Mouse (Mus musculus) ES-E14 (cell line): ENCODE measurements at regions not wholly inside any gene's neighbourhood (a gene's known extent, or its start where the extent isn't known, plus 50 kb on each side); places are given as distances from the start of the nearest gene placed in this dataset.

Experiments used
- DNase-seq: peaks from one replicate; pipeline ENCODE4 v3.0.0-alpha.2; 2013; ENCODE audit warnings: low read depth, low spot score
- H3K27ac ChIP-seq: 2 replicates; pipeline ENCODE4 v1.5.1; 2012; ENCODE audit warnings: low read depth, mild to moderate bottlenecking, low read length, moderate library complexity, mixed read lengths; ENCODE audit not compliant: poor library complexity, insufficient read depth, severe bottlenecking
- H3K36me3 ChIP-seq: 2 replicates; pipeline ENCODE4 v1.6.1; 2012; ENCODE audit warnings: mild to moderate bottlenecking, low read length, moderate library complexity, mixed read lengths; ENCODE audit not compliant: control insufficient read depth, poor library complexity, insufficient read depth, severe bottlenecking
- H3K4me1 ChIP-seq, 2 experiments: fragments of 150-350 bp in 1 of 2; sonication (generic) in 1 of 2; 2 replicates each; pipeline ENCODE4 v1.6.1; 2012; ENCODE audit warnings: low read length in 2 of 2, mild to moderate bottlenecking in 1 of 2, mixed read lengths in 1 of 2; ENCODE audit not compliant: control insufficient read depth in 2 of 2, insufficient read depth in 2 of 2, poor library complexity in 1 of 2
- H3K4me3 ChIP-seq, 2 experiments: fragments of 150-350 bp in 1 of 2; sonication (generic) in 1 of 2; 2 replicates each; pipeline ENCODE4 v1.5.1; 2012; ENCODE audit warnings: low read length in 2 of 2, low read depth in 1 of 2, mild to moderate bottlenecking in 1 of 2, mixed read lengths in 1 of 2; ENCODE audit not compliant: insufficient read depth in 1 of 2, poor library complexity in 1 of 2, severe bottlenecking in 1 of 2
- H3K9ac ChIP-seq: 2 replicates; pipeline ENCODE4 v1.6.1; 2012; ENCODE audit warnings: low read depth, mild to moderate bottlenecking, low read length, mixed read lengths; ENCODE audit not compliant: poor library complexity, insufficient read depth, severe bottlenecking
- H3K9me3 ChIP-seq: fragments of 150-350 bp; sonication (generic); 2 replicates; pipeline ENCODE4 v1.6.1; 2012; ENCODE audit warnings: low read depth, mild to moderate bottlenecking, low read length; ENCODE audit not compliant: control insufficient read depth, insufficient read depth
- CHD2 ChIP-seq: IDR thresholded peaks from 2 replicates; pipeline ENCODE4 v1.6.1; 2014; ENCODE audit warnings: mild to moderate bottlenecking, low read depth, low read length, inconsistent platforms
- HCFC1 ChIP-seq: IDR thresholded peaks from 2 replicates; pipeline ENCODE4 v1.6.1; 2012; ENCODE audit warnings: low read length, inconsistent platforms, borderline replicate concordance; ENCODE audit not compliant: insufficient read depth
- MAFK ChIP-seq: IDR thresholded peaks from 2 replicates; pipeline ENCODE4 v1.6.1; 2014; ENCODE audit warnings: mild to moderate bottlenecking, low read depth, low read length, inconsistent platforms; ENCODE audit not compliant: insufficient read depth
- ZC3H11A ChIP-seq: IDR thresholded peaks from 2 replicates; pipeline ENCODE4 v1.6.1; 2012; ENCODE audit warnings: low read depth, mild to moderate bottlenecking, inconsistent platforms, low read length, borderline replicate concordance
- ZNF384 ChIP-seq: IDR thresholded peaks from 2 replicates; pipeline ENCODE4 v1.6.1; 2012; ENCODE audit warnings: low read depth, low read length, inconsistent platforms
- in situ Hi-C, 2 experiments: fragments of 600-800 bp; cut with MboI; formaldehyde crosslinking; loops; one replicate each; pipeline ENCODE4 v1.15.1; 2025; ENCODE audit warnings: low sequenced_read_pairs in 2 of 2, inconsistent platforms in 1 of 2; ENCODE audit not compliant: unreplicated experiment in 2 of 2

- H3K4me3 ChIP-seq: no peak overlapping the region
- TF ChIP-seq HCFC1 (no peak), ZC3H11A (no peak), MAFK (no peak), ZNF384 (no peak), CHD2 (no peak)
- no peak overlapping the region for H3K9ac ChIP-seq
- no peaks in the 10 kb centered on the region for H3K36me3 ChIP-seq
- no peak for DNase-seq
- in situ Hi-C loops: no loop called here
- H3K9me3 ChIP-seq: no peaks in the 10 kb centered on the region
- no peak overlapping the region for H3K27ac ChIP-seq
- H3K4me1 ChIP-seq: no peaks in the 10 kb centered on the region
Observed at GRCm38 (mm10) chr13:71437601-71438099, 525.9 kb downstream of the Irx1 start.

GRCm38 (mm10) chr13:71403654-71404560, 559.6 kb downstream of the Irx1 start:
- no peak for DNase-seq
- Histone ChIP-seq H3K36me3 (no peaks in the 10 kb centered on the region), H3K4me3 (no peak overlapping the region), H3K27ac (no peak overlapping the region), H3K4me1 (no peaks in the 10 kb centered on the region), H3K9ac (no peak overlapping the region), H3K9me3 (no peaks in the 10 kb centered on the region)
- TF ChIP-seq CHD2 (no peak), ZNF384 (no peak), ZC3H11A (no peak), MAFK (no peak), HCFC1 (no peak)
- in situ Hi-C loops: no loop called here

- no peak for DNase-seq
- H3K4me1 ChIP-seq: no peaks in the 10 kb centered on the region
- H3K4me3 ChIP-seq: no peak overlapping the region
- no peaks in the 10 kb centered on the region for H3K36me3 ChIP-seq
- H3K9me3 ChIP-seq: no peaks in the 10 kb centered on the region
- no peak for TF ChIP-seq ZNF384
- TF ChIP-seq HCFC1: no peak
- no peak for TF ChIP-seq ZC3H11A
- TF ChIP-seq MAFK: no peak
- TF ChIP-seq CHD2: no peak
- no peak overlapping the region for H3K9ac ChIP-seq
- in situ Hi-C loops: no loop called here
- no peak overlapping the region for H3K27ac ChIP-seq
Observed at GRCm38 (mm10) chr13:71393716-71394309, 552.2 kb upstream of the Adamts16 start.

- no peak for TF ChIP-seq ZC3H11A
- TF ChIP-seq HCFC1: no peak
- TF ChIP-seq CHD2: no peak
- TF ChIP-seq ZNF384: no peak
- no peak for TF ChIP-seq MAFK
- Histone ChIP-seq H3K36me3 (no peaks in the 10 kb centered on the region), H3K27ac (no peak overlapping the region), H3K9ac (no peak overlapping the region), H3K9me3 (no peaks in the 10 kb centered on the region), H3K4me3 (no peak overlapping the region), H3K4me1 (no peaks in the 10 kb centered on the region)
- in situ Hi-C loops: no loop called here
- no peak for DNase-seq
Observed at GRCm38 (mm10) chr13:71378641-71379040, 537.0 kb upstream of the Adamts16 start.
